Mouse (Mus musculus) ES-Bruce4 (cell line): Measurements from ENCODE around the gene Rsad2. TPM values are rescaled to one million over a fixed set of nuclear protein-coding genes. Genes with fewer than 3 reads are reported as not detected.
"Not testable (repeated sequence)": the region's sequence is repeated elsewhere in the genome, so short reads cannot be mapped to it uniquely, and the experiment has no call there.

Experiments used
- H3K27ac ChIP-seq: 2 replicates; pipeline ENCODE4 v1.5.1; 2012; ENCODE audit warnings: low read length, inconsistent platforms; ENCODE audit not compliant: insufficient read depth
- H3K27me3 ChIP-seq: 2 replicates; pipeline ENCODE4 v1.6.1; 2012; ENCODE audit warnings: mild to moderate bottlenecking, low read length, inconsistent platforms; ENCODE audit not compliant: control insufficient read depth, poor library complexity, insufficient read depth, severe bottlenecking
- H3K36me3 ChIP-seq: 2 replicates; pipeline ENCODE4 v1.6.1; 2012; ENCODE audit warnings: inconsistent platforms, mild to moderate bottlenecking, low read length, moderate library complexity; ENCODE audit not compliant: control insufficient read depth, poor library complexity, insufficient read depth, severe bottlenecking
- H3K4me1 ChIP-seq: one replicate; pipeline ENCODE4 v1.8.1; 2011; ENCODE audit warnings: low read length; ENCODE audit not compliant: control insufficient read depth, insufficient read depth
- H3K4me3 ChIP-seq: 2 replicates; pipeline ENCODE4 v1.5.1; 2011; ENCODE audit warnings: low read depth, mild to moderate bottlenecking, low read length
- H3K9ac ChIP-seq: 2 replicates; pipeline ENCODE4 v1.6.1; 2012; ENCODE audit warnings: low read depth, mild to moderate bottlenecking, inconsistent platforms; ENCODE audit not compliant: poor library complexity, severe bottlenecking
- H3K9me3 ChIP-seq: replicated peaks from 2 replicates; pipeline ENCODE4 v1.6.1; 2012; ENCODE audit warnings: mild to moderate bottlenecking, low read length, inconsistent platforms; ENCODE audit not compliant: control insufficient read depth, poor library complexity, insufficient read depth, severe bottlenecking
- CTCF ChIP-seq: IDR thresholded peaks from one replicate; pipeline ENCODE4 v1.8.1; 2011; ENCODE audit warnings: low read depth, low read length
- EP300 ChIP-seq: IDR thresholded peaks from 2 replicates; pipeline ENCODE4 v1.6.1; 2011; ENCODE audit warnings: low read depth, low read length; ENCODE audit not compliant: insufficient read depth
- POLR2A ChIP-seq: IDR thresholded peaks from one replicate; pipeline ENCODE4 v1.8.1; 2011; ENCODE audit warnings: low read length; ENCODE audit not compliant: insufficient read depth
- polyA plus RNA-seq: library from polyadenylated mRNA; stranded (reverse); fragments of >200 nt; gene quantifications from 2 replicates; pipeline ENCODE4 v1.2.4, GENCODE M21; 2011; ENCODE audit warnings: low read depth; ENCODE audit not compliant: missing spikeins, insufficient read depth, insufficient read length

The Rsad2 gene
- polyA plus RNA-seq = 0.42 and 0.52 TPM in 2 replicates

GRCm38 (mm10) chr12:26456028-26456698, at the start of gene Rsad2:
Gene Rsad2, minus strand, starts transcription at chr12:26456452.
- H3K36me3 ChIP-seq = no peaks in the 10 kb centered on the region
- H3K4me1 ChIP-seq = peaks cover 4% of the 10 kb centered on the region
- H3K27ac ChIP-seq = no peak within 1 kb of the TSS
- no peak within 1 kb of the TSS for H3K9ac ChIP-seq
- H3K4me3 ChIP-seq = no peak within 1 kb of the TSS
- TF ChIP-seq CTCF (no peak), POLR2A (no peak), EP300 (no peak)
- no peaks in the 10 kb centered on the region for H3K27me3 ChIP-seq
- H3K9me3 ChIP-seq = no peaks in the 10 kb centered on the region

DNA sequence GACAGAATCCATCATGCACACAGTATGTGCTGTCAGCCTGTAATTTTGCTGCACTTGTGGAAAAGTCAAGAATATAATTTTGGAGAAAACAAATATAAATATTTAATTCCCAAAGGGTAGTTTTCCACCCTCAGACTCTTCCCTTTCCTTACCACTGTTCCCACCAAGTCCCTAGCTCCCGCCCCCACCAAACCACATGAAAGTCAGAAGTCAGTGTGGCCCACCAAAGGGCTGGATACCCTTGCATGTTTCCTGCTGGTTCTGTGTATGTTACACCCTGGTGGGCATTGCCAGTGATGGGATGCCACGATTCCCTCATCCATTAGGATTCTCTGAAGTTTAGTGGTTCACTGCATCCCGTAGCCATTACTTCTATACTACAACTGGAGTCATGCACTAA, 44.8 kb upstream of the Rsad2 start:
- no peak overlapping the region for H3K9ac ChIP-seq
- no peaks in the 10 kb centered on the region for H3K4me1 ChIP-seq
- no peaks in the 10 kb centered on the region for H3K9me3 ChIP-seq
- H3K27ac ChIP-seq = no peak overlapping the region
- H3K27me3 ChIP-seq = no peaks in the 10 kb centered on the region
- no peaks in the 10 kb centered on the region for H3K36me3 ChIP-seq
- no peak for TF ChIP-seq EP300
- no peak for TF ChIP-seq POLR2A
- no peak for TF ChIP-seq CTCF
- H3K4me3 ChIP-seq = no peak overlapping the region

DNA sequence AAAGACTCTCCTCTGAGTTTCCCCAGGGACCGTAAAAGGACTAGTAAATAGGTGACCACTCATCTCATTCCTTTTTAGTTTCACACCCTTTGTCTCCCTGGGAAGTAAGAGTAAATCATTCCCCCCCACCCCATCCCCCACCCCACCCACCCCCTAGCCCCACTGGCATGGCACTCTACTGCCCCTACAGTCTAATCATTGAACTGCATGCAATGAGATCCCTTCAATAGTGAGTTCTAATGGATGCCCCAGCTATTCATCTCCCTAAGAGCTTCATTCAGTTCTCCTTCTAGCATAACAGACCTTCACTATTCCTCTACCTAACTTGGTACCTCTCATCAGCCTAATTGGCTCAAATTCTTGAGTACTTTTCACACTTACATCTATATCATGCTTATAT, 33.7 kb upstream of the Rsad2 start:
- Histone ChIP-seq H3K27me3 (no peaks in the 10 kb centered on the region), H3K36me3 (no peaks in the 10 kb centered on the region), H3K9me3 (no peaks in the 10 kb centered on the region), H3K4me1 (no peaks in the 10 kb centered on the region), H3K9ac (no peak overlapping the region), H3K27ac (no peak overlapping the region), H3K4me3 (no peak overlapping the region)
- no peak for TF ChIP-seq EP300
- no peak for TF ChIP-seq POLR2A
- no peak for TF ChIP-seq CTCF

- Histone ChIP-seq H3K4me1 (no peaks in the 10 kb centered on the region), H3K36me3 (no peaks in the 10 kb centered on the region), H3K4me3 (no peak overlapping the region), H3K27ac (no peak overlapping the region), H3K9ac (no peak overlapping the region), H3K9me3 (no peaks in the 10 kb centered on the region), H3K27me3 (no peaks in the 10 kb centered on the region)
- TF ChIP-seq EP300 (no peak), CTCF (no peak), POLR2A (no peak)
Observed at GRCm38 (mm10) chr12:26488617-26489274, 32.5 kb upstream of the Rsad2 start.

GRCm38 (mm10) chr12:26487874-26488616, 31.8 kb upstream of the Rsad2 start:
- no peak overlapping the region for H3K4me3 ChIP-seq
- H3K4me1 ChIP-seq = no peaks in the 10 kb centered on the region
- H3K9ac ChIP-seq = no peak overlapping the region
- H3K27ac ChIP-seq = no peak overlapping the region
- no peaks in the 10 kb centered on the region for H3K27me3 ChIP-seq
- H3K36me3 ChIP-seq = no peaks in the 10 kb centered on the region
- peak; percentile 28 for TF ChIP-seq CTCF
- TF ChIP-seq POLR2A = no peak
- no peaks in the 10 kb centered on the region for H3K9me3 ChIP-seq

- H3K27me3 ChIP-seq, H3K9me3 ChIP-seq, H3K4me3 ChIP-seq, H3K9ac ChIP-seq, H3K4me1 ChIP-seq, H3K27ac ChIP-seq, H3K36me3 ChIP-seq: not testable (repeated sequence)
Observed at GRCm38 (mm10) chr12:26485738-26486580, 29.7 kb upstream of the Rsad2 start.
